Mouse (Mus musculus) cerebellum, adult 9-10 months (tissue): ENCODE measurements around the gene Exosc1.
A peak's percentile ranks its signal among the peaks of the same experiment; 100 is the strongest.
"Not testable (repeated sequence)": the region's sequence is repeated elsewhere in the genome, so short reads cannot be mapped to it uniquely, and the experiment has no call there.

Experiments
- DNase-seq: peaks from one replicate; pipeline ENCODE4 v3.0.0; 2022

The Exosc1 gene

GRCm38 (mm10) chr19:41933179-41934086 is at the start of gene Exosc1, which contains the start of gene Zdhhc16:
Gene Exosc1, minus strand, starts transcription at chr19:41933423.
Gene Zdhhc16, plus strand, starts transcription at chr19:41933480.
- DNase-seq: peak; percentile 99

DNA sequence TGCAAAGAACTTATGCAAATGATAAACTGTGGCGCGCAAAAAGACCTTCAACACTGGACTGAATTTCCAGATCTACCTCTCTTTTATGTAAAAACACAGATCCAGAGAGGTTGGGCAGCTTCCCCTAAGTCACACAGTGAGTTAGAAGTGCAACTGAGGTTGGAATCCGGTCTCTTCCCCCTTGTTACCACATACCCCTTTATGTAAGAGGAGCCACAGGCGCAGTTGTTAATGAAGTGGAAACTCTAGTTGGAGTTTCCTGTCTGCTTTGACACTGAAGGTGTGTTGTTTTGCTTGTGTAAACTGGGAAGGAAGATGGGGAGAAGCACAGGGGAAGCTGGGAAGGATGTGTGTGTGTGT is 49.5 kb upstream of the Exosc1 start:
- peak; percentile 52 for DNase-seq

DNA sequence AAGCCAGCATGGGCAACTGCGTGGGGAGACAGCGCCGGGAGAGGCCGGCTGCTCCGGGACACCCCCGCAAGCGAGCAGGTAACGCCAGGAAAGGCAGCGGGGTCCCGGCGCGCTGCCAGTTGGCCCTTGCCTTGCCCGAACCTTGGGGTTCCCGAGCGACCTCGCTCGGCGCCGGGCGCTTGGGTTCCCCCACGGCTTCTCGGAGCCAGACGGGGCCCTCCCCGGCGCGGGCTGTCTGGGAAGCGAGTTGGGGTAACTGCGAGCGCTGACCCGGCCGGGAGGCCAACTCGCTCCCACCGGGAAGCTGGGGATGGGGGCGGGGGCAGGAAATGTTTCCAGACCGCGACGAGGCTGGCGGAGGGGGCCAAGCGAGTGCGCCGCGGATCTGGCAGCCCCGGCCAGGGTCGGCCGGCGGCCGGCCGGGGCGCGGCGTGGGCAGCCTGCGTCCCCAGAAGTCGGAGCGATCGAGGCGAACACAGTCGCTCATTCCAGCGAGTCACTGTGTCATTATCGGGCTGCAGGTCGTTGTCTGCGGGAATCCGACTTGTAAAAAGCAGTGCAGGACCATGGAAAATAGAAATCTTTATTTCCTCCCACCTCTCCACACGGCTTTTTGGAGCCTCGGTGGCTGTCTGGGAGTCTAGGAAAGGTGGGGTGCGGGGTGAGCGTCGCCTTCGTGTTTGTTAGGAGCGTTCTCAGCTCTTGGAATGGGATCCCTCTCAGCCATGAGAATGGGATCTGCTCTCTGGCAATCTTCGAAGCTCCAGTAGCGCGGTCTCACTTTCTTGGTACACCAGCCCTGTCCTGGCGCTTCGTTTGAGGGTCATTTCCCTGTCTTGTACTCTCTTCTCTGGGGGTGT is 48.9 kb upstream of the Exosc1 start:
- DNase-seq: peak; percentile 81

DNA sequence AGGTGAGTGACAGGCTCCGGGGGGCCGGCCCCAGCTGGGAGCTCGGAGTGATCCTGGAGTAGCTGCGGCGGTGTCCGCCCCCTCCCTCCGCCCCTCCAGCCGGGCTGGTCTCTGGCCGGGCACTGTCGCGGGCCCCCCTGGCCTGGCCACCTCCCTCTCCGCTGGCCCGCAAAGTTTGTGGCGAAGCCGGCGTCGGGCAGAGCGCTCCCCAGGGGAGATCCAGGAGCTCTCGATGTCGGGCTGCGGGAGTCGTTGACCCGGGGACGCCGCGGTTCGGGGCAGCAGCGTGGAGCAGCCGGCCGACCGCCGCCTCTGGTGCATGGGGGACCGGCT is 48.3 kb upstream of the Exosc1 start, which contains the start of gene Ubtd1:
TSS of gene Ubtd1 (plus strand) at position 169 of the 333 bp plus-strand sequence.
- no peak for DNase-seq

DNA sequence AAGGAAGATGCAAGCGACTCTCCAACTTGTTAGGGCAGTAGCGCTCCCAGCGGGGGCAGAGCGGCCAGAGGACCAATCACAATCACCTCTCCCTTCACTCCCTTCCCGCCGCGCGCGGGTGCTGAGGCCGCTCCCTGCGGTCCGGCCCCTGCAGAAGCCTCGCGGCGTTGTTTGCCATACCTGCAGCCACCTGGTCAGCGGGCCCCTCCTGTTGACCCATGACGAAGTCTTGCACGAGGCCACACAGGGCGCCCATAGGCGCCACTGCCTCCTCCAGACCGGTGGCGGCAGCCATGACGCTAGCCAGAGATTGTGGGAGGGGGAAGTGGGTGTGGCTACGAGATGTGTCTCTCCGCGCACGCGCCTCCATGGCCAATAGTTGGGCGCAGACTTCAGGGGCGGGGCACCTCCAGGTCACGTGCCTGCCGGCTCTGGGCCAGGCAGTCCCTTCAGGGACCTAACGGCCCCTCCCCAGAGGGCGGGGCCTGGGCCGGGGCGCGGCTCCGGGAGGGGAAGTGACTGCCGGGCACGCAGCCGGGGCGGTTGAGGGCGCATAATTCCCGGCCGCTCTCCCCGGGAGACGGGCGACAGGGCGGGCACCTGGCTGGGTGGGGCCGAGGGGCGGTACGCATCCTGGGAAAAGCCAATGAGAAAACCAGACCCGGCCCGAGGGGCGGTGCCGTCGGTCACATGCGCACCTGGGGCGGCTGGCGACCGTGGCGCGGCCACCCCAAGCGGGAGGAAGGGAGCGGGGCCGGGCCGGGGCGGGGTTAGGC is 47.8 kb upstream of the Exosc1 start, which contains the start of gene Mms19:
TSS of gene Mms19 (minus strand) at position 339 of the 776 bp plus-strand sequence.
- peak; percentile 99 for DNase-seq

DNA sequence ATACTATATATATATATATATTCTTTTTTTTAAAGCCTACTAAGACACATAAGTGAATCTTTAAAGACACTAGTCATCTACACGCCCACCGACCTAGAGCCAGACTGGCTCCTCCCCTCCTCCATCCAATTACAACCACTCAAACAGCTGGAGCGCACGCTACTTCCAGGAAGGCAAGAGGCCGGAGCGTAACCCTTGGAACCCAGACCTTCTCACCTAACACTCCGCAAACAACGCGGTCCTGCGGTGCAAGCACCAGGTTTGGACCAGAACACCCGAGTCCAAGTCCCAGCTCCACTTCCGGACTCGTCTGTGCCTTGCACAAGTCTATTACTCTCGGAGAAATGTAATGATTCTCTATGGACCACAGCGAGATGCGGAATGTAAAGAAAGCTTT is 47.2 kb upstream of the Exosc1 start:
- DNase-seq: no peak

- DNase-seq: no peak
These were observed 40.9 kb upstream of the Exosc1 start for GRCm38 (mm10) chr19:41973891-41974794.

GRCm38 (mm10) chr19:41969618-41970017 is 36.4 kb upstream of the Exosc1 start:
- no peak for DNase-seq

DNA sequence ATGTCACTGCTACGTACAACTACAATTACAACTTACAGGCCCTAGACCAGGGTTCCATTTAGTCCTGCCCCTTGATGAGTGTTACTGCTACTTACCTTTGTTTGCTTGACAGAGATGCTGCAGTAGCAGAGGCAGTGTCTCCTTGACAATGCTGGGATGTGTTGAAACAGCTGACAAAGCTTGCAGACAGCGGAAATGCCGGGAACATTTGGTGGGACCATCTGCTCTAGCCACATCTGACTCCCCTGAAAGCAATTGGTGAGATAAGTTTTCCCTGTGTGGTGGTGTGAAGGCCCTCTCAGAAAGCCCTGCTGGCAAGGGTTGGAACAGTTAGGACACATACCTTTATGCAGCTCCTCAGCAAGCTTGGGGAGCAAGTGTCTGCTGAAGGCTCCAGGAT is 20.4 kb upstream of the Exosc1 start:
- no peak for DNase-seq

DNA sequence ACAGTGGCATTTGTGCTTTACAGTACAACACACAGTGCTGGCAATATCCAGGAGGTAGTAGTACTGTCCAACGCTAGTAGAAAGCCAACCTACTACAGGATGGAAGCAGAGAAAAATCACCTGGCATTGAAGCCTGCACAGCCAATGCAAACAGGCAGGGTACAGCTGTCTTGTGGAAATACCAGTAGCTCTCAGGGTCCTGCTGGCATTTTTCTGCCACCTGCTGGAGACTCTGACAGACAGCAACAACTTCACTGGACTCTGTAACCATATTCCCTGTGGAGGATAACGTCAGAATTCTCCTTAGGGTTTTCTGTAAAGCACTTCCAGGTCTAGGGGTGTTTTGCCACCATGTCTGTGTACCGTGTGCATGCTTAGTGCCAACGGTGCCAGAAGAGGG is 19.1 kb upstream of the Exosc1 start:
- no peak for DNase-seq

- no peak for DNase-seq
These were observed 10.6 kb upstream of the Exosc1 start for GRCm38 (mm10) chr19:41943841-41944240.

DNA sequence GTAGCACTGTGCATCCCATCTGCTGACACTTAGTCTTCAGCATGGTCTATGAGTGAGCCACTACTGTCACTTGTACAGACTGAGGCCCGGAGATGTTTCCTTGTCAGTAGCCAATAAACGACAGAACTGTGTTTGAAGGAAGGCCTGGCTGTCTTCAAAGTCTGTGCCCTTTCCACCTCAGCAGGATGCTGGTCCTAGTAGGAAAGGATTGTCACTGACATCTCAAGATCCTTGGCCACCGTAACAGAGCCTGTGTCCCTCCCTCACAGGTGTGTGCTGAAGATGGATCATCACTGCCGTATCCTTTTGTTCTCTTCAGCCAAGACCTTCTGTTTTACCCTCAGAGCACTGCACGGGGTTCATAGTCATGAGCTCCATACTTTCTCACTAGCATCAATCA is 5.3 kb upstream of the Exosc1 start:
- DNase-seq: no peak

- no peak for DNase-seq
These were observed 2.7 kb upstream of the Exosc1 start for GRCm38 (mm10) chr19:41935921-41936320.

DNA sequence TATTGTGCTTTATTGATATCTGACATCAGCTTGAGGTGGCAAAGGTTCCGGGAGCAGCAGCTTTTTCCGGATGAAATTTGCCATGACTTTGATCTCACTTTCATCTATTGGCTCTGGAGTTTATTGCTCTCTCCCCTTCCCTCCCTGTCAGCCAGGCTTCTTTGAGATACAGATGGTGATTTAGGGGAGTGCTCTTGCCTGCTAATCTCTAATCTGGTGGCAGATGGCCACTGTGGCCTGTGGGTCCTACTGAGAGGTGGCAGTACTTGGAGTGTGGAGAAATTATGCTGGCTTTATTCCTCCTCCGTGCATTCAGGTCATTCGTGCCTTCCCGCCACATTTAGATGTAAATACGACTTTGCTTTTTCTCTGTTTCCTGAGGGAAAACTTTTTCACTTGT is 901 bp upstream of the Exosc1 start:
- DNase-seq: no peak

- DNase-seq: no peak
These were observed 537 bp downstream of the Exosc1 start for GRCm38 (mm10) chr19:41932686-41933085.

DNA sequence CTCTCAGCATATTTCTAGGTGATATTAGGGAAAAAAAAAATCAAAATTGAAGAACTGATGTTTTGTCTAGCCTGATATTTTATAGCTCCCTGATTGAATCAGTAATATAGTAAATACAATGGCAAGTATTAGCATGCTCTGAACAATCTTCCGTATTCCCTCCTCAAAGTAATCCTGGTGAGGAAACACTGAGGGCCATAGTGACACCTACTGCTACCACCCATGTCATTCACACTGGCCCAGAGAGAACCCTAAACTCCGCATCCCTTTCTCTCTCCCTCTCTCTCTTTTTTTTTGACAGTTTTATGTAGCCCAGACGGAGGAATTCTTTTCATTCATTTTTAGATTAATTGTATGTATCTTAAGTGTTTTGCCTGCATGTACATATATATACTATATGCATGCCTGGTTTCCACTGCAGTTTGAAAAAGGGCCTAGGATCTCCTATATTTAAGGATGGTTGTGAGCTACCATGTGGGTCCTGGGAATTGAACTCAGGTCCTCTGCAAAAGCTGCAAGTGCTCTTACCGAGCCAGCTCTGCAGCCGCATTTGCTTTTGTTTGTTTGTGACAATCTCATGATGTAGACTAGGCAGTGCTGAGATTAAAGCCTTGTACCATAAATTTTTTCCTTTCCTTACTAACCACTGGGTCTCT is 12.7 kb downstream of the Exosc1 start:
- no peak for DNase-seq

DNA sequence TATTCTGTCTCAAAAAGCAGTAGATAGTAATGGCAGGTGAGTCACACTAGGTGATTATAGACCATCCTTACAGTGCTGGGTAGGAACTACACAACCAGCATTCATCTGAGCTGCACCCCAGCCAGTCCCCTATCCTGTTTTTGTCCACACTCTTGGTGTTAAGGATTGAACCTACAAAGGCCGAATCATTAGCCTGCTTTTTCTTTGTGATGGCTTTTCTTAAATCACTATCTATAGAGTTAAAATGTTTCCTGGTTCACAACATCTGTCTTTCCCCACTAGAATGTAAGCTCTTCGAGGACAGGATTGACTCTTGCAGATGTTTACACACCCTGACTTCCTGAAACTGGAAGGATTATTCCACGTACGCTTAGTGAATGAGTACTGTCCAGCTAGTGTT is 13.8 kb downstream of the Exosc1 start:
- DNase-seq: no peak

GRCm38 (mm10) chr19:41916853-41917252 is 16.4 kb downstream of the Exosc1 start:
- no peak for DNase-seq

DNA sequence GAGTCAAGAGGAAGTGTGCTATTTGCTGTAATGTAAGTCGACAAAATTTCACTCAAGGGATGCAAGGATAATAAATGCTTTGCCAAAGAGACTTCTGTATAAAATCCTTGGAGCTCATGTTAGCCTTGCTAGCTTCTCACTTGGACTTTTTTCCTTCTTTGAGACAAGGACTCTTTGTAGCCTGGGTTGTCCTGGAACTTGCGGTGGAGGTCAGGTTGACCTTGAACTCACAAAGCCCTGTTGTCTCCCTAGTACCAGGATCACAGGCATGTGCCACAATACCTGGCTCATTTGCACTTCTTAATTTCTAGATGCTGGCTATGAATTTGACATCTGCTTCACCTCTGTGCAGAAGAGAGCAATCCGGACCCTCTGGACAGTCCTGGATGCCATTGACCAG is 17.9 kb downstream of the Exosc1 start:
- DNase-seq: no peak

DNA sequence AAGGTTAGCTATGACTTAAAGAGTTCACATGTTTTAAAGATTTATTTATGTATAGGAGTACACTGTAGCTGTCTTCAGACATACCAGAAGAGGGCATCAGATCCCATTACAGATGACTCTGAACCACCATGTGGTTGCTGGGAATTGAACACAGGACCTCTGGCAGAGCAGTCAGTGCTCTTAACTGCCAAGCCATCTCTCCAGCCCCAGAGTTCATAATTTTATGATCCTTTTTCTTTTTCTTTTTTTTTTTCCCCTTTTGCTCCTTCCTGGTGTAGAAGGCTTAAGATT is 18.7 kb downstream of the Exosc1 start:
- DNase-seq: not testable (repeated sequence)

- DNase-seq: no peak
These were observed 19.2 kb downstream of the Exosc1 start for GRCm38 (mm10) chr19:41913774-41914591.
